Mouse (Mus musculus): ENCODE measurements around the gene Vmn1r169. TPM values are rescaled to one million over a fixed set of nuclear protein-coding genes. Genes with fewer than 3 reads are reported as not detected.
"Not testable (repeated sequence)": the region's sequence is repeated elsewhere in the genome, so short reads cannot be mapped to it uniquely, and the experiment has no call there.

Gene Vmn1r169
- not detected in 2 replicates for polyA plus RNA-seq (2015; fragmentation: Nextera tagmentation; extraction: Ambion mirVana)

GRCm38 (mm10) chr7:23575226-23575625 lies at the start of gene Vmn1r169:
TSS of gene Vmn1r169 (plus strand) at chr7:23575526.
- not testable (repeated sequence) for H3K4me3 ChIP-seq (ENCODE audit: low read length); H3K4me2 ChIP-seq (ENCODE audit: low read depth, low read length); ATAC-seq (ENCODE audit: low read depth); H3K27me3 ChIP-seq (ENCODE audit: control insufficient read depth, insufficient read depth, low read depth, low read length); H3K36me3 ChIP-seq (ENCODE audit: control insufficient read depth, insufficient read depth, low read length); H3K9me3 ChIP-seq (ENCODE audit: control insufficient read depth, low read length); H3K27ac ChIP-seq (ENCODE audit: low read length); H3K9ac ChIP-seq (ENCODE audit: low read length); H3K4me1 ChIP-seq (replicated peaks; ENCODE audit: control insufficient read depth, insufficient read depth, low read length)
- WGBS: 47% methylated on average over 1 of the region's 2 CpGs

GRCm38 (mm10) chr7:23539432-23539831 lies 35.9 kb upstream of the Vmn1r169 start, which contains the start of gene Vmn1r168:
TSS of gene Vmn1r168 (plus strand) at chr7:23539732.
- not testable (repeated sequence) for H3K27ac ChIP-seq (ENCODE audit: low read length); H3K27me3 ChIP-seq (ENCODE audit: control insufficient read depth, insufficient read depth, low read depth, low read length); H3K4me1 ChIP-seq (replicated peaks; ENCODE audit: control insufficient read depth, insufficient read depth, low read length); ATAC-seq (ENCODE audit: low read depth); H3K4me3 ChIP-seq (ENCODE audit: low read length); H3K4me2 ChIP-seq (ENCODE audit: low read depth, low read length); H3K9me3 ChIP-seq (ENCODE audit: control insufficient read depth, low read length); H3K9ac ChIP-seq (ENCODE audit: low read length); H3K36me3 ChIP-seq (ENCODE audit: control insufficient read depth, insufficient read depth, low read length)
- WGBS: no CpG with 5 or more reads among the region's 1 CpGs

- H3K4me2 ChIP-seq (ENCODE audit: low read depth, low read length); H3K27ac ChIP-seq (ENCODE audit: low read length); H3K27me3 ChIP-seq (ENCODE audit: control insufficient read depth, insufficient read depth, low read depth, low read length); ATAC-seq (ENCODE audit: low read depth); H3K36me3 ChIP-seq (ENCODE audit: control insufficient read depth, insufficient read depth, low read length); H3K4me3 ChIP-seq (ENCODE audit: low read length); H3K9me3 ChIP-seq (ENCODE audit: control insufficient read depth, low read length); H3K9ac ChIP-seq (ENCODE audit: low read length); H3K4me1 ChIP-seq (replicated peaks; ENCODE audit: control insufficient read depth, insufficient read depth, low read length): not testable (repeated sequence)
- 17% methylated on average over 1 of the region's 1 CpGs for WGBS
Measured at GRCm38 (mm10) chr7:23605875-23606274, 30.5 kb downstream of the Vmn1r169 start, which contains the start of gene Vmn1r170. TSS of gene Vmn1r170 (plus strand) at chr7:23606175.

Other genes starting within 250 kb of the Vmn1r169 start
- gene Nlrp5, start 189.6 kb upstream of the Vmn1r169 start, polyA plus RNA-seq (2015; fragmentation: Nextera tagmentation; extraction: Ambion mirVana): not detected in 2 replicates
- gene Vmn1r167, start 68.3 kb upstream of the Vmn1r169 start, polyA plus RNA-seq (2015; fragmentation: Nextera tagmentation; extraction: Ambion mirVana): not detected in 2 replicates
- gene Vmn1r168, start 35.8 kb upstream of the Vmn1r169 start, polyA plus RNA-seq (2015; fragmentation: Nextera tagmentation; extraction: Ambion mirVana): not detected in 2 replicates
- not detected in 2 replicates for gene Vmn1r170, start 30.6 kb downstream of the Vmn1r169 start, polyA plus RNA-seq (2015; fragmentation: Nextera tagmentation; extraction: Ambion mirVana)
- gene Vmn1r171, start 55.2 kb downstream of the Vmn1r169 start, polyA plus RNA-seq (2015; fragmentation: Nextera tagmentation; extraction: Ambion mirVana): not detected in 2 replicates
- not detected in 2 replicates for gene Vmn1r172, start 82.8 kb downstream of the Vmn1r169 start, polyA plus RNA-seq (2015; fragmentation: Nextera tagmentation; extraction: Ambion mirVana)
- not detected in 2 replicates for gene Vmn1r173, start 125.2 kb downstream of the Vmn1r169 start, polyA plus RNA-seq (2015; fragmentation: Nextera tagmentation; extraction: Ambion mirVana)
- gene Vmn1r174, start 176.7 kb downstream of the Vmn1r169 start, polyA plus RNA-seq (2015; fragmentation: Nextera tagmentation; extraction: Ambion mirVana): not detected in 2 replicates
- not detected in 2 replicates for gene Vmn1r175, start 235.1 kb downstream of the Vmn1r169 start, polyA plus RNA-seq (2015; fragmentation: Nextera tagmentation; extraction: Ambion mirVana)